Mouse (Mus musculus): ENCODE measurements around the gene Prkd3. TPM values are rescaled to one million over a fixed set of nuclear protein-coding genes. Genes with fewer than 3 reads are reported as not detected.

Gene Prkd3
- polyA plus RNA-seq, 1 experiment from 2014 or later: 44.8 TPM

- Histone ChIP-seq H3K9me3 (ENCODE audit: control insufficient read depth, low read length) (no peaks in the 10 kb centered on the region), H3K36me3 (ENCODE audit: control insufficient read depth, insufficient read depth, low read length) (peaks cover 52% of the 10 kb centered on the region), H3K4me2 (ENCODE audit: low read length) (peak overlapping the region; percentile 78), H3K9ac (ENCODE audit: low read length) (peak overlapping the region; percentile 84), H3K27me3 (replicated peaks; ENCODE audit: control insufficient read depth, insufficient read depth, low read length) (no peaks in the 10 kb centered on the region), H3K27ac (ENCODE audit: low read depth) (no peak overlapping the region), H3K4me3 (ENCODE audit: low read depth, low read length) (peak overlapping the region; percentile 92), H3K4me1 (replicated peaks; ENCODE audit: control insufficient read depth, insufficient read depth, low read length) (0 out of 2 replicates have a peak, but pooled peaks cover 4% of the 10 kb centered on the region)
- WGBS: 8% methylated on average over 26 of the region's 26 CpGs
- ATAC-seq (replicated peaks; ENCODE audit: low FRiP score, low TSS enrichment, low read depth): 0 out of 2 replicates have a peak, but pooled peaks have one; percentile 13
- no peak for DNase-seq (ENCODE audit: low spot score)
Observed at GRCm38 (mm10) chr17:78937229-78937853, 83.3 kb downstream of the Prkd3 start.

DNA sequence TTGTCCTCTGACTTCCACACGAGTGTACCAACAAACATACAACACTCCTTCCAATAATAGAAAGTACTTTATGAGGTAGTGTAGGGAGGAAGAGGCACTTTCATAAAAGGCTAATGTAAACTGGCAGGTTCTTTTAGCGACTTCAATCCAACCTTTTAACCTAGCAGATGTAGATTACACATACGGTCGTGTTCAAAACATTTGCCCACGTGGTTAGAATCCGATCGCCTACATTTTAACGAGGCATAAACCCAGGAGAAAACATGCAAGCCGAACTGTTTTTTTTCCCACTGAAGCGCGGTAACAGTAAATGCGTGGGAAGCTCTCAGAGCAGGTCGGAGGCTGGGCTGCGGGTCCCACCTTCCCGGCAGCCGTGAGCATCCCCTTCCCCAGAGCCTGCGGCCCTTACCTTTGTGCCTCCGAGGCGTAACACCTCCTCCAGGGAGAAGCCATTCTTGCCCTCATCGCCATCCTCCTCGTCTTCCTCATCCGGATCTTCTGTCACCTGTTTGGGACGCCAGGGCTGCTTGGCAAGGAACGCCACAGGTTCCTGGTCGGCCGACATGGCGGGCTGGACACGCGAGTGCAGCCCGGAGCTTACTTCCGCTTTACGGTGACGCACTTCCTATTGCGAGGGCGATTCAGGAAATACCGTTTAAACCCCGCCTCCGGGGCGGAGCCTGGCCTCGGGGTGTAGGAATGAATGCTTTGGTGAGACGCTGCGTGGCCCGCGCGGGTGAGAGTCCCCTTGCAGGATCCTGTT is 84.0 kb downstream of the Prkd3 start, which contains the start of the genes Cebpz and Ndufaf7:
Gene Cebpz (minus strand): TSS at position 601 of the 763 bp plus-strand sequence.
Gene Ndufaf7 (plus strand): TSS at position 671 of the 763 bp plus-strand sequence.
- peak; percentile 98 for DNase-seq (ENCODE audit: low spot score)
- H3K36me3 ChIP-seq (ENCODE audit: control insufficient read depth, insufficient read depth, low read length): peaks cover 53% of the 10 kb centered on the region
- WGBS: under 1% methylated on average over 45 of the region's 45 CpGs

DNA sequence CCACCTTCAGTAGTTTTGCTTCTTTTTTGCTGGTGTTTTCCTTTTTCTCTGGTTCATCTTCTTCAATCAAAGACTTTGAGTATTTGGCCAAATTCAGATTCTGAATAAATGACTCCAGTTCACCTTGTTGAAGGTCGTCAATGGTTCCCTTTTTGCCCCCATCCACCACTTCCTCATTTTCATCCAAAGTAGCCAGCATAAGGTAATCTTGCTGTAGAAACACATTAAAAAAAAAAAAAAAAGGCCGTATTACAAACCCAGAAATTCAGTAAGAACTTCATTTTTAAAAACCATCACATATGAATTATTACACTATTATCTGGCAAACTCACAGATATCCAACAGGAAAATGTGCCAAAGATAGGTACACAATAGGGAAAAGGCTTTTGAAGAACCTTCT is 84.8 kb downstream of the Prkd3 start:
- WGBS: 79% methylated on average over 2 of the region's 2 CpGs
- Histone ChIP-seq H3K9me3 (ENCODE audit: control insufficient read depth, low read length) (no peaks in the 10 kb centered on the region), H3K4me2 (ENCODE audit: low read length) (peak overlapping the region; percentile 81), H3K36me3 (ENCODE audit: control insufficient read depth, insufficient read depth, low read length) (peaks cover 53% of the 10 kb centered on the region), H3K4me1 (replicated peaks; ENCODE audit: control insufficient read depth, insufficient read depth, low read length) (0 out of 2 replicates have a peak, but pooled peaks cover 4% of the 10 kb centered on the region), H3K9ac (ENCODE audit: low read length) (peak overlapping the region; percentile 84), H3K4me3 (ENCODE audit: low read depth, low read length) (peak overlapping the region; percentile 92), H3K27ac (ENCODE audit: low read depth) (no peak overlapping the region), H3K27me3 (replicated peaks; ENCODE audit: control insufficient read depth, insufficient read depth, low read length) (no peaks in the 10 kb centered on the region)
- ATAC-seq (replicated peaks; ENCODE audit: low FRiP score, low TSS enrichment, low read depth) (no peak), DNase-seq (ENCODE audit: low spot score) (no peak)

More for the DNA sequence above, 84.0 kb downstream of the Prkd3 start, which contains the start of the genes Cebpz and Ndufaf7:
- Histone ChIP-seq H3K4me1 (replicated peaks; ENCODE audit: control insufficient read depth, insufficient read depth, low read length) (0 out of 2 replicates have a peak, but pooled peaks cover 4% of the 10 kb centered on the region), H3K4me3 (ENCODE audit: low read depth, low read length) (peak within 1 kb of the TSS; percentile 92), H3K4me2 (ENCODE audit: low read length) (peak within 1 kb of the TSS; percentile 81), H3K9me3 (ENCODE audit: control insufficient read depth, low read length) (no peaks in the 10 kb centered on the region), H3K27me3 (replicated peaks; ENCODE audit: control insufficient read depth, insufficient read depth, low read length) (no peaks in the 10 kb centered on the region), H3K9ac (ENCODE audit: low read length) (peak within 1 kb of the TSS; percentile 84), H3K27ac (ENCODE audit: low read depth) (peak within 1 kb of the TSS; percentile 22; the same call in 1 of the 2 replicates)
- ATAC-seq (replicated peaks; ENCODE audit: low FRiP score, low TSS enrichment, low read depth): peak; percentile 99

DNA sequence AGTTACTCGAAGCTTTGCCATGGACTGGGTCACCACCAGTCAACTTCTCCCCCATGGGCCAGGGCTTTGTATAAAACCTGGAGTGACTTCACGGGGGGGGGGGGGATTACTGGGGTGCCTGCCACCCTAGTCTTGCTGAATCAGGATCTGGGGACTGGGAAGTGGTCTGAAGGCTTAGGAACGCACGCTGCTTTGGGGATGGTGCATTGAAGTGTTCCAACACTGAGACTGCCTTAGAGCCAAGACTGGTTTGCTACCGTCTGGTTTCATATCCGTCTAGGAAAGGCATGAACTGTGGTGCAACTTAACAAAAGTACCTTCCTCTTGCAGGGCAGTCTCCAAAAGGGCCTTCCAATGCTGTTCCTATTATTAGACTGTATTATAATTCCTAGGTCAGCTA is 102.9 kb downstream of the Prkd3 start:
- no peak for ATAC-seq (replicated peaks; ENCODE audit: low FRiP score, low TSS enrichment, low read depth)
- WGBS: 51% methylated on average over 6 of the region's 6 CpGs
- H3K9ac ChIP-seq (ENCODE audit: low read length): peak overlapping the region; percentile 74; the same call in 1 of the 2 replicates
- peak overlapping the region; percentile 91 for H3K4me2 ChIP-seq (ENCODE audit: low read length)
- no peaks in the 10 kb centered on the region for H3K9me3 ChIP-seq (ENCODE audit: control insufficient read depth, low read length)
- H3K36me3 ChIP-seq (ENCODE audit: control insufficient read depth, insufficient read depth, low read length): peaks cover 42% of the 10 kb centered on the region
- peaks cover 11% of the 10 kb centered on the region for H3K4me1 ChIP-seq (replicated peaks; ENCODE audit: control insufficient read depth, insufficient read depth, low read length)
- H3K4me3 ChIP-seq (ENCODE audit: low read depth, low read length): no peak overlapping the region
- DNase-seq (ENCODE audit: low spot score): no peak
- no peaks in the 10 kb centered on the region for H3K27me3 ChIP-seq (replicated peaks; ENCODE audit: control insufficient read depth, insufficient read depth, low read length)
- H3K27ac ChIP-seq (ENCODE audit: low read depth): no peak overlapping the region

DNA sequence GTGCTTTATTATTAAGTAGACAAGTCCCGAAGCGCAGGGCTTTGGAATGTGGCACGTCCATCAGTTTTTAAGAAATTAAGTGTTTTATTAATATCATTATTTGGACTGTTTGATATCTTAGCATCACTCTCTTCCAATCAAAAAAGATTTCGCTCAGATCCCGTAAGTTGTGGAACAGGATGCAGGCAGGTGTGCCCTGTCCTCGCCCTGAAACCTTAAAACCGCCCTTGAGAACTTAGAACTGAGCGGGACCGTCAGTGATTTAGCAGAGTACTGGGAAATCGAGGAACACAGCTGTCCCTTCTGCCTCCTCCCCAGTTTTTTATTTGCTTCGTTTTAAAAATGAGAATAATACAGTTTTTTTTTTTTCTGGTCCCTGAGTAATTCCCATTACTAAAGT is 103.7 kb downstream of the Prkd3 start:
- Histone ChIP-seq H3K4me1 (replicated peaks; ENCODE audit: control insufficient read depth, insufficient read depth, low read length) (peaks cover 11% of the 10 kb centered on the region), H3K4me3 (ENCODE audit: low read depth, low read length) (peak overlapping the region; percentile 78), H3K9ac (ENCODE audit: low read length) (peak overlapping the region; percentile 74), H3K27me3 (replicated peaks; ENCODE audit: control insufficient read depth, insufficient read depth, low read length) (no peaks in the 10 kb centered on the region), H3K9me3 (ENCODE audit: control insufficient read depth, low read length) (no peaks in the 10 kb centered on the region), H3K36me3 (ENCODE audit: control insufficient read depth, insufficient read depth, low read length) (peaks cover 34% of the 10 kb centered on the region), H3K27ac (ENCODE audit: low read depth) (peak overlapping the region; percentile 79), H3K4me2 (ENCODE audit: low read length) (peak overlapping the region; percentile 91)
- DNase-seq (ENCODE audit: low spot score) (no peak), ATAC-seq (replicated peaks; ENCODE audit: low FRiP score, low TSS enrichment, low read depth) (no peak)
- whole genome bisulfite sequencing: 2% methylated on average over 11 of the region's 11 CpGs

GRCm38 (mm10) chr17:78916369-78916813 is 104.2 kb downstream of the Prkd3 start, which contains the start of gene Cebpzos:
Cebpzos (plus strand) TSS chr17:78916500.
- Histone ChIP-seq H3K27ac (ENCODE audit: low read depth) (peak within 1 kb of the TSS; percentile 79), H3K27me3 (replicated peaks; ENCODE audit: control insufficient read depth, insufficient read depth, low read length) (no peaks in the 10 kb centered on the region), H3K4me2 (ENCODE audit: low read length) (peak within 1 kb of the TSS; percentile 91), H3K4me3 (ENCODE audit: low read depth, low read length) (peak within 1 kb of the TSS; percentile 78), H3K9me3 (ENCODE audit: control insufficient read depth, low read length) (no peaks in the 10 kb centered on the region), H3K4me1 (replicated peaks; ENCODE audit: control insufficient read depth, insufficient read depth, low read length) (peaks cover 11% of the 10 kb centered on the region), H3K36me3 (ENCODE audit: control insufficient read depth, insufficient read depth, low read length) (peaks cover 29% of the 10 kb centered on the region), H3K9ac (ENCODE audit: low read length) (peak within 1 kb of the TSS; percentile 74)
- DNase-seq (ENCODE audit: low spot score) (peak; percentile 94), ATAC-seq (replicated peaks; ENCODE audit: low FRiP score, low TSS enrichment, low read depth) (peak; percentile 90)
- WGBS: under 1% methylated on average over 37 of the region's 37 CpGs

DNA sequence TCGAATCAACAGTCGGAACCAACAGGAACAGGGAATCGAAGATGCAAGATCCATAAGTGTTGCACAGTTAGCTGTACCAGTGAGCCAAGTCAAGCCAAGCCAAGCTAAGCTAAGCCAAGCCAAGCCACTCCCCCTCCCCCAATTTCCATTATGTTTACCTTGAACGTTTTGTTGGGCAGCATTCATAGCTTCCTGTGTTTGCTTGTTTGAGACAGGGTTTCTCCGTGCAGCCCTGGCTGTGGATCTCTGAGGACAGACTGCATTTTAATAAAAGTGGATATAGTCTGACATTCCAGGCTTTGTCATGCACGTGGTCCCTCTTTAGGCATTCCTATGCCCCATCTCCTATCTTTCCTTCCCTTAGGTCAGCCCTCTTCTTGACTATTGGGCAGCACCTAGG is 104.8 kb downstream of the Prkd3 start:
- WGBS: 52% methylated on average over 6 of the region's 6 CpGs
- Histone ChIP-seq H3K9me3 (ENCODE audit: control insufficient read depth, low read length) (no peaks in the 10 kb centered on the region), H3K4me1 (replicated peaks; ENCODE audit: control insufficient read depth, insufficient read depth, low read length) (peaks cover 11% of the 10 kb centered on the region), H3K27me3 (replicated peaks; ENCODE audit: control insufficient read depth, insufficient read depth, low read length) (no peaks in the 10 kb centered on the region), H3K4me3 (ENCODE audit: low read depth, low read length) (peak overlapping the region; percentile 78), H3K9ac (ENCODE audit: low read length) (no peak overlapping the region; the same call in 1 of the 2 replicates), H3K36me3 (ENCODE audit: control insufficient read depth, insufficient read depth, low read length) (peaks cover 23% of the 10 kb centered on the region), H3K27ac (ENCODE audit: low read depth) (peak overlapping the region; percentile 79; the same call in 1 of the 2 replicates), H3K4me2 (ENCODE audit: low read length) (peak overlapping the region; percentile 91)
- ATAC-seq (replicated peaks; ENCODE audit: low FRiP score, low TSS enrichment, low read depth): peak; percentile 45; the same call in 1 of the 2 replicates
- peak; percentile 64 for DNase-seq (ENCODE audit: low spot score)

DNA sequence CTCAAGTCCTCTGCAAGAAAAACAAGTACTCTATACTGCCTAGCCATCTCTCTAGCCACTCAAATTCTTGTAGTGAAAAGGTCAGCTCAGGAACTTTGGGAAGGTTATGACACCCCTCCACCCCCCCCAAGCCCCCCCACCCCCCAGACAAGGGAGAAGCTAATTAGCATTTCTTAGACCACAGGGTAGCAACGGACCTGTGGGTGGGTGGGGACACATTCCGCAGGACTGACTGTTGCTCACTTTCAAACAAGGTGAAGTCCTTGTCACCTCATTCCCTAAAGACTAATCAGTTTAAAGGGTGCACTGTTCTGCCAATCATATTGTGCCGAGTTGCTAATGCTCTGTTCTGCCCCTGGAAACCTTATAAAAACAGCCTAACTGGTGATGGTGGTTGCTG is 106.7 kb downstream of the Prkd3 start:
- WGBS: 70% methylated on average over 3 of the region's 3 CpGs
- H3K9ac ChIP-seq (ENCODE audit: low read length): no peak overlapping the region
- no peak for ATAC-seq (replicated peaks; ENCODE audit: low FRiP score, low TSS enrichment, low read depth)

More for the DNA sequence above, 106.7 kb downstream of the Prkd3 start:
- peaks cover 5% of the 10 kb centered on the region; the same call in 1 of the 2 replicates for H3K36me3 ChIP-seq (ENCODE audit: control insufficient read depth, insufficient read depth, low read length)
- 0 out of 2 replicates have a peak, but pooled peaks cover 2% of the 10 kb centered on the region for H3K27me3 ChIP-seq (replicated peaks; ENCODE audit: control insufficient read depth, insufficient read depth, low read length)
- peaks cover 11% of the 10 kb centered on the region for H3K4me1 ChIP-seq (replicated peaks; ENCODE audit: control insufficient read depth, insufficient read depth, low read length)
- no peak for DNase-seq (ENCODE audit: low spot score)
- no peak overlapping the region for H3K4me2 ChIP-seq (ENCODE audit: low read length)
- H3K27ac ChIP-seq (ENCODE audit: low read depth): no peak overlapping the region
- H3K9me3 ChIP-seq (ENCODE audit: control insufficient read depth, low read length): no peaks in the 10 kb centered on the region
- no peak overlapping the region for H3K4me3 ChIP-seq (ENCODE audit: low read depth, low read length)
